Mouse (Mus musculus) urinary bladder, adult 18-20 months (tissue): ENCODE data around the gene Gm49673.
"Not testable (repeated sequence)": the region's sequence is repeated elsewhere in the genome, so short reads cannot be mapped to it uniquely, and the experiment has no call there.

ENCODE experiments used
- DNase-seq, 2 experiments: peaks; one replicate each; pipeline ENCODE4 v3.0.0; 2022; ENCODE audit warnings: low spot score in 2 of 2, mixed read lengths in 2 of 2

Gene Gm49673

DNA sequence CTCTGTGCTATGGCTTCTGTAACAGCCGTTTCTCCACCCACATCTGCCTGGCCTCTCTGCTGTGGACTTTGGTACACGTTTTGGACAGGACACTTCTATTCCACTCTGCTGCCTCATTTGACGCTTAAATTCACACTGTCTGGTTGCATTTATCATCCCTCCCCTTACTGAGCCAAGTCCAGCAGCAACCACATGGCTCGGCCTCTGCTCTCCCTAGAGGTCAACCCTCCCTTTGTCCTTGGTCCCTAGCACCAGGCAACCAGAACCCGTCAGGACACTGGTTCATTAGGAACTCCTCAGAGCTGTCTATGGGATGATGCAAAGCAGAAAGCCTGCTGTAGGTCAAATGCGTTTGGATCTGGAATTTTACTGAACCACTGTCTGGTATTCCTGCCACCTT, 16.7 kb downstream of the Gm49673 start:
- DNase-seq: not testable (repeated sequence)

DNA sequence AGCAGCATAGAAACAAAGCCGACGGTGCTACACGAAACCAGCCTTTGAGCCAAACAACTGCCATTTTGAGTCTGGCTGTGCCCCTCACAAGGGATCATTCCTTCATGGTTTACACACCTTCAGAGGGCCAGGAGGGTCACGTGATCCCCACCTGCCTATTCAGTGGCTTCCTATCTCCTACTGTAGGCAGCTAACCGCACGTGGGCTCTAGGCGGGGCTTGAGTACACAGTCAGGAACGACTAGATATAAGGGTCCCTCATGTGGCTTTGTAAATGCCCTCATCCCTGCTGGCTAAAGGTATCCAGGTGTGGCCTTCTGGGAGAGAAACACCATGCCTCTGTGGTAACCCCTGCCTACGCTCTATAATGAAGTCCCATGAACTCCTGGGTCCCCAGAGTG, 18.0 kb downstream of the Gm49673 start:
- DNase-seq: not testable (repeated sequence)

DNA sequence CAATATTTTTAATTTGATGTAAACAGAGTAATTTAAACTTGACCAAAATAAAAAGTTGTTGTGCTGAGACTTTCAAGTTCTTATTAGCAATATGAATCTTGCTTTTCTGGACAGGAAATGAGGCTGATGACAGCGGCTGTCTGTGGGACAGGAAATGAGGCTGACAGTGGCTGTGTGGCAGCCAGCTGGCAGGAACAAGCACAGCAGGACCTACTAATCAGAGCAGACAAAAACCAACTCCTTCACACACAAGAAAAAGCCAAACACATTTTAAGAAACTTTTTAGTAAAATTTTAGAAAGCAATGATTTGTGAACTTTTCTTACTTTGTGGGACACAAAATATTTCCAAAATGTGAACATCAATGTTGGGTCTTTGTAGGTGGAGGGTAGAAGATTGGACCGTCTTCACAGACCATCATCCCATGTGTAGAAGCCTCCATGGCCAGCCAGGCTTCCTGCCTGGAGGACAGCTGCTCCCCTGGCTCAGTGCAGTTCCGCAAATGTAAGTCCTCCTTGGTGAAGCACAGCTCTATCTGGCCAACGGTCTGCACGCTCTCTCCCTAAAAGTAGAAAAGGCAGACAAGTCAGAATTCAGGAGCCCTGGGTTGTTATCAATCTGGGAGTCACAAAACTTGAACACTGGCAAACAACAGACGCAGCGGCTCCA, 19.1 kb downstream of the Gm49673 start:
- not testable (repeated sequence) for DNase-seq

DNA sequence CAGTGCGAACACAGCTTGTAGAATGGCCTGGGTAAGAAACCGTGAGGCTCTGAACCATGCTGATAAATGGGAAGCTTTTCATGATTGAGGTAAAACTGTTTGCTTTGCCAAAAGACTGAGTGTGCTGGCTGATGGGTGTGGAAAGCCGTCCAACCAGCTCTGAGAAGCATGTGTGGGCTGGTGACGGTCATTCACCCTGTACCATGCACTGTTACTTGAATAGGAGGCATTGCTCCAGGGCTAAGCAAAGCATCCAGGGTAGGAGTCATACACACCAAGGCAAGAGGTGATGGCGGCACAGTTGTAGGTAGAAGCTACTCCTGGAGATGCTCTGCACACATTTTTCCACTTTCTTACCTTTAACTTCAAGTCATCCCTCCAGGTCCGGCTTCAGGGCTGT, 23.0 kb downstream of the Gm49673 start:
- not testable (repeated sequence) for DNase-seq

DNA sequence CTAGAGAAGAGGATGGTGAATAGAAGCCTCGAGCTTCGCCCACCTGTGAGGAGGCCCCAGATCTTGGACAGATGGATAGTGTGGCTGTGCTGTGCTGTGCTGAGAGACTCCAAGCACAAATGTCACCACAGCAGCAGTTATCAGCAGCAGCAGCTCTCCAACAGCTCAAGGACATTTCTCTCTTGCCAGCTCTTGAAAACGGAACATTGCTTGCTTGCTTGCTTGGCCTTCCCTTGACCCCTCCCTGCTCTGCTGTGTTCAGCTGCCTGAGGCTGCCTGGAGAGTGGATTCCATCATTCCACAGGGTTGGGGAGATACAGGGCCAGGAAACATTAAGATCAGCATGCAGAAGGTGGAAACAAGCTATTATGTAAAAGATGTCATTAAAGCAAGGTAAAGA, 24.6 kb downstream of the Gm49673 start:
- not testable (repeated sequence) for DNase-seq

DNA sequence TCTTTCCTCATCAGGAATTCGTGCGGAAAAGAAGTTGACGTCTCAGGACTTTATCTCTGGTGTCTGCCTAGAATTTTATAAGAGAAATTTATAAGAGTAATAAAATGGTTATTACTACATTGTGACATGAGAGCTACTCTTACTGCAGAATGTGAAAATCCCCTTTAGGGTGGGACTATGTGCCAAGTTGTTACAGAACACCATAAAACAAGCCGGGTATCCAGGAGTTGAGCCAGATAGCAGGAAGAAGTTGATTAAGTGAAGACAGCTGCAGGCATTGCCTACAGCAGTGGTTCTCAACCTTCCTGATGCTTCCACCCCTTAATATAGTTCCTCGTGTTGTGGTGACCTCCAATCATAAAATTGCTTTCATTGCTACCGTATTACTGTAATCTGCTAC, 30.7 kb downstream of the Gm49673 start:
- not testable (repeated sequence) for DNase-seq

DNA sequence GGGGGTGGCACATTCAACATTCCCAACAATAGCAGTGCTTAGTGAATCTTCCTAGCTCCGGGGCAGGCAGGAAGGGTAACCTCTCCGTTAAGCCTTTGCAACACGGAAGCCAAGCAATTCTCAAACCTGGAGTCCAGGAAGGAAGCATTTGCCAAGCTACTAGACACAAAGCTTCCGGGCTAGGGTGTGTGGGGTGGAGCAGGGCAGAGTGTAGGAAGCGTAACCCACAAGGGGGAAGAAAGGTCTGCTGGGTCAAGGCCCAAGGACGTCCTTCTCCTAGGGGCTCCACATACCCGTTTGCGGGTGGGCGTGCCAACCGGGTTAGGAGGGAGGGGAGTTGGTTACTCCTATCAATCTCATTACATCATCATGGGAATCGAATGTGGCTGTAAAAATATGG, 31.2 kb downstream of the Gm49673 start:
- DNase-seq: not testable (repeated sequence)

DNA sequence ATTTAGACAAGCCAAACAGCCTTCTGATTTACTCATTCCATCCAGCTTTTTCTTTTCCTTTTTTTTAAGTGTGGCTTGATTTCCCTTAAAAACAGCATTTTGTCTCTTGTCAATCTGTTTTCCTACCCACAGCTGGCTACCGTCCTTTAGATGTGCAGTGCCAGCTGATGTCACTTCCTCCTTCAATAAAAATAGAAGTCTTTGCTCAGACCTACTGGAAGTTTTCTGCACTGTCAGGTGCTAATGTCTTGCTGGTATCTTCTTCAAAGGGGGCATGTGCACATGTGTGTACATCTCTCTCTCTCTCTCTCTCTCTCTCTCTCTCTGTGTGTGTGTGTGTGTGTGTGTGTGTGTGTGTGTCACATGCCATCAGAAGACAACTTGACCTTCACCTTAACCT, 35.4 kb downstream of the Gm49673 start:
- not testable (repeated sequence) for DNase-seq

DNA sequence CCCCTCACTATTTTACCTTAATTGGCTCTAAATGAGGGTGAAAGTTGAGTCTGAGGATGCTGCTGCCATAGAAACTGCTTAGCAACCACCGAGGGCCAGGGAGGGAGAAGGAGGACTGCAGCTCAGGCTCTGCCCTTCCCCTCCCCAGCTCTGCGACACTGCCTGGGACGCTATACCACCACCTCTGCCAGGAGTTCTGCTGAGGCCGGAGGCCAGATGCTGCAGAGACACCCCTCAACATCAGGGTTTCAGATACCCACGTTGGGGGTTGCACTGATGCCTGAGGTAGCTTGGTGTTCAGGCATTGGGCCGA, 46.3 kb downstream of the Gm49673 start:
- DNase-seq: not testable (repeated sequence)

DNA sequence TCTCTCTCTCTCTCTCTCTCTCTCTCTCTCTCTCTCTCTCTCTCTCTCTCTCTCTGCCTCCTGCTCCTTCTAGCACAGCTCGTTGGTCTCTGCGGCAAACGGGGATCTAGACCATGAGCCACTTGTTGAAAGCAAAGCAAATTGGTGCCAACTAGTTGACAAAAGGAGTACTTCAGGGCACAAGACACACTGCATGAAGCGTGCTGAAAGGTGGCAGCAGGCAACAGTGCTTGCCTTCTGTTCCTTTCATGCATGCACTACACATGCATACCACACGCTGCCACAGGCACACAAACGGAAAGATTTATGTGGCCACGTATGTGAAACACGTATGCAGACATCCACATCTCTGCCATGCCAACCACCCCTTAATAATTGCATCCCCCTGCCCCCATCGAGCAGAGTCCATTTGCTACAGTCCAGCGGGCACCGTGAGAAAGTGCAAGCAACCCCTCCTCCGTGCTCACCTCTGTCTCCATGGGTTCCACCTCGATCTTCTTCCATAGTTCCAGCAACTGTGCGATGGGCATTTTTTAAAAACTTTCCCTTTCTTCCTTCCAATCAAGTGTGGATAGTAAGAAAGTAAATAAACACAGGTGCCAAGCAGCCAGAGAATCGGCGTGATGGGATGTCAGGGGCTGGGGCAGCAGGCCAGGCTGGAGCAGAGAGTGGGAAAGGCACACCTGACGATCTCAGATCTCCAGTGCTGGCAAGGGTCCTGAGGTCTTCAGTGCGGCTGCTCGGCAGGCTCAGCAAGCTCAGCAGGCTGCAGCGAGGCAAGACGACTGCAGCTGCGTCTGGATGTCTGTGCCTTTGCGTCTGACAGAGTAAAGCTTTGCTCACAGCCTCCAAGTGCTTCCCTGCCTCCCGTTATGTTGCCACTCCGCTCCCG, 46.9 kb downstream of the Gm49673 start:
- DNase-seq: not testable (repeated sequence)

DNA sequence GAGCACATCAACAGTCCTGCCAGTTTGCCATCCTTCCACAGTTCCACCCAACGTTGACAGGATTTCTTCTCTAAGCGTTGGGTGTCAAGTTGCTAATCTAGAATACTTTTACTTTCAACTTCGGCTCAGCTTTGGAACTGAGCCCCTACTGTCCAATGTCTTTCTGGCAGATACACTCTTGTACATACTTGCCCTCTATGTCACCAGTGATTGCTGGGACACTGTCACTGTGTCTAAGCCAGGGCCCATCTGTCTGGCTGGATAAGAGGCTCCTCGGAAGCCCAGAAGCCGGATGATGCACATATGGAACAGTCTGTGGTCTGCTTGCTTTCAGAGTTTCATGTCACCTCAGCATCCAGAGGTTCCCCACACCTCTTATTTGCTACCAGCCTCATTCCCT, 51.4 kb downstream of the Gm49673 start:
- not testable (repeated sequence) for DNase-seq

DNA sequence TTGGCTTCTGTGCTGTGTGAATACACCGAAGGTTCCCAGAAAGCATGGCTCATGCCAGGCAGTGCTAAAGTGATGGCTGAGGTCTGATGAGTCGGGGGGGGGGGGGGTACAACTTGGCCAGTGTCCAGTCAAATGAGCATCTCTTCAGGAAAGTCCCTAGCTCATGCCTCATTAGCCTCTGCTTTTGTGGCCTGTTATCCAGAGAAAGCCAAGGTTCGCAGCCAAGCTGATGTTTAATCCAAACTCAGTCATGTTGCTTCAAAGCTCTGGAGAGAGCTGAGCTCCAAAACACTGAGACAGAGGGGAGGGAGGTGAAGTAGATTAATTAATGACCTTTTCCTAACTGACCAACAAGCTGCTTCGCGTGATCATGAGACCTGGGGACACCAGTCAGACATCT, 51.9 kb downstream of the Gm49673 start:
- DNase-seq: not testable (repeated sequence)

DNA sequence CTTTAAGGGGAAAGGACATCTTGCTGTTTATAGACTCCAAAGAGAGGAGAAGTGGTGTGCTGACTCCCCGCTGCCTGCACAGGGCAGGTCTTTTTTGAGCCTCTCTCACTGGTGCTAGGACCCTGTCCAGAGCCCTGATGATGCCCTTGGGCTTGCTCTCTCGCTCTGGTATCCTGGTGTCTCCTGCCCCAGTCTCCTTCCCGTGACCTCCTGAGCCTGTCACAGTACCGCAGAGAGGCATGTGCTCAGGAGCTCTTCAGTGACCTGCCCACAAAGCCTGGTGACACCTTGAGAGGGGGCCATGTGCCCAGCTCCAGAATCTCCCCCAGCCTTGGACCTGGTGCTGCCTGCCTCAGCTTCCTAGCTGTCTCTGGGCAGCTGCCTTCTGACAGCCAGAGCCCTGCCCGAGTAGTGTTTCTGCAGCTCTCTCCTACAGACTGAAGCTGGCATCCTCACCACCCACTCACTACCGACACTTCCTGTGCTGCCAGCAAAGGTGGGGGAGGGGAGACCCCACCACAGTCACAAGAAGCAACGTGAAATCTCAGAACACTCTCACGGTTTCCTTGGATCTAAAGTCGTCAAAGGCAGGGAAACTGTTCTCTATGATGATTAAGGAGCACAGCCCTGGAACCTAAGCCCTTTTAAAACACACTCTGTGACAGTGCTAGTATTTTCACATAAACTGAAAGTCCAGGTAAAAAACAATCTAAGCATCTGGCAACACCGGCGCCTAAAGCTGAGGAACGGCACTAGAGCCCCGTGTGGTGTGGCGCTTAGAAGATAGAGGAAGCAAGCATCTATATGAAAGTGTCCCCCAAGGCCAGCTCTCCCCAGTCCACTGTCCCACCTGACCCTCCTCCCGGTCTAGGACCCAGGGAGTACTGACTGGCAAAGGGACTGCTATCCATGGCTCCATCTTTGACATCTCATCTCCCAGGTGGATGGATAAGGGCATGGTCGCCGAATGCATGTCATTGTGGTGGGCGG, 54.8 kb downstream of the Gm49673 start:
- DNase-seq: not testable (repeated sequence)

DNA sequence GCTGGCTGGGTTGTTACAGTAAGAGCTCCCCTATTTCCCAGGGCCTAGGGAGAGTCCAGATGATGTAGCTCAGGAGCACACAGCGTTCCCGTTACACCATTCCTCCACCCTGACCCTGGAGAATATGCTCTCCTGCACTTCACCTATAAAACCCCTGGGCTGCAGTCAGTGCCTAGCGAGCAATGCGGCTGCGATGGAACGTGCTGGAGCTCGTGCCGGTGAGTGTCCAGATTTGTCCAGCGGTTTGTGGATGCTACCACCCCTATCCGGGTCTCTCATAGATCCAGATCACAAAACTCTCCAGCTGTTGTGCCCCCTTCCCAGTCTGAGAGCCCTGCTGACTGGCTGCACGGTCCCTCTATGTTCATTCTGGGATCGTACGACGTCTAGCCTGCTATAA, 56.3 kb downstream of the Gm49673 start:
- DNase-seq: not testable (repeated sequence)

DNA sequence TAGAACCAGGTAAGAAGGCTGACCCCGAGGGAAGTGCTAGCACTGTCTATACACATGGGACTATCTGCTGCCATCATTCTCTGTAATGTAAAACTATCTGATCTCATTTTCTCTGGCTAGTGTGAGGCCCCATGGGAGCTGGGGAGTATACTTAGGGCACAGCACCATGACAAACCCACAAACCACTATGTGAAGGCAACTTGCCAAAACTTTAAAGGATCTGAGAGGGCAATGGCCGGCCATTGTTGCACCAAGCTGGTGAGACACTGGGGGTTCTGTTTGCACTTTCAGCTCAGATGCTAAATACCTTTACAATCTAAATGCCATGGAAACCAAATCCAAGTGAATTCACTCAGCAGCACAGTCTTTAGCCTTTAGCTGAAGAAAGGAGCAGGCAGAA, 77.7 kb downstream of the Gm49673 start:
- not testable (repeated sequence) for DNase-seq

DNA sequence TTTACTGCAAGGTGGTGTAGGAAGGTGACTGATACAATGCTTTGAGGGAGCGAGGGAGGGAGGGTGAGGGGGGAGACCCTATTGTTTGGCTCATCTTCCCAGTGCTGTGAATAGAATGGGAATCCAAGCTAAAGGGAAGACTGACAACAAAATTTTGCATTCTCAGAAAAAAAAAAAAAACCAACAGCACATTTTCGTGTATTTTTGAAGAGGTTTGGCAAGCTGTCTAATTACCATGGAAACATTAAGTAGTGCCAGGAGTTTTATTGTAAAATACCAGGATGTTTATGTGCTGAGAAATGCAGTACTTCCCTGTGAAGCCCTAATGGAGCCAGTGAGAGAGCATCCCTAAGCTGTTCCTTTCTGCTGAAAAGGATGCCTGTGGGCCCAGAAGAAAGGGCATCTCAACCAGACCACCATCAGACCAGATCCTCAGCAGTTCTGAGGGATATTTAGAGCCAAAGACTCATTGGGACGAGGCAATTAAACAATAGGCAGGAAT, 90.9 kb downstream of the Gm49673 start:
- not testable (repeated sequence) for DNase-seq

DNA sequence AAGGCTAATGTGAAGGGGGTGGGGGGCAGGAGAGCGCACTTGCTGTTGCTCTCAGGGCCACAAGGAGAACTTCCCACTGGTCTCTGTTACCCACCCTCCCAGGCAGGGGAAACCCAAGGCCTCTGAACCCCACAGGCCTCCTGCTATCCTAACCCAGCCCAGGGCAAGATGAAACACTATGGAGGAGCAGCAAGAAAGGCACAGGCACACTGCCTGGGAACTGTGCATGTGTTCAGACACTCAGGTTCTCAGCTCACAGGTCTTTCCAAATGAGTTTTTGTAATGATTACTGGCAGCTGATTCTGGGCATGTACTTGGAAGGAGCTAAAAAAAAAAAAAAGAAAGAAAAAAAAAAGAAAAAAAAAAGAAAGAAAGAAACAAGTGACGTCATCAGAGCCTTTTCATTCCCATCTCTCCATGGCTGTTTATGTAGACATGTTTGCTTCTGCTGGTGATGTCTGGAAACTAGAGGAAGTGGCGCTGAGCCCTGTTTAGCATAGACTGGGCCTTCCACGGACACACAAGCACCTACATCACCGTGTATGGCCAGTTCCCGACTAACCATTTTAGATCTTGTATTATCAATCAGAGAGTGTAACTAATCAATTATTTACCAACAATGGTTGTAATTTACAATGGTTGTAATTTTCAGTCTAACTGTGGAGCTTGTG, 91.5 kb downstream of the Gm49673 start:
- not testable (repeated sequence) for DNase-seq

DNA sequence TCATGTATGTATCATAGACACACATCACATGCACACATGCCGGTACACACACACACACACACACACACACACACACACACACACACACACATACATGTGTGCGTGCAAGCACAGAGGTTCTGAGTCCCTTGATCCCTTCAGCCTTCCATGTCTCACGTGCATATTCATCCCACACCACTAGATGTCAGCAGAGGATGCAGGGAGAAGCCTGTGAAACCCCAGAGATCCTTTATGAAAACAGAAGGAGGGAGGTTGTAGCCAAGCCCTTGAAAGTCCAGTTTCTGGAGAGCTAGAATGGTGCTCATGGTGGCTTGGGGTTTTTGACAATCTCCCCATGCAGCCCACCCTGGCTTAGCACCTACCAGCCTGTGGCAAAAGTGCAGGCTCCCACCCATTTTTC, 96.3 kb downstream of the Gm49673 start:
- DNase-seq: peak; percentile 53 to 56

DNA sequence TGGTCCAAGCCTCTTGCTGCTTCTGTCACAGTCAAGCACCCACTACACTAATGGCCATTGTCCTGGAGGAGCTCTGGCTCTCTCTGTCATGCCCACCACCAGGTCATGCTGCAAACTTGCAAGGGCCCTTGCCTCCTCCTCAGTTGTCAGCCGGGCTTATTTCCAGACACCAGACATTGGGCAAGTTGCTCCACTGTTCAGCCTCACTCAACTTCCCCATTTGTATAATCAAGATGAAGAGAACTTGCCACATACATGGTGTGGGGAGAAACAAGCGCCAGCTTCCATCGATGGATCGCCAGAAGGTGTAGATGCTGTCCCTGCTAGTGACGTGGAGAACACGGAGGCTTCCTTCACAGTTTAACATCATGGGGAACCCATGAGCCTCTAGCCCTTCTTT, 97.4 kb downstream of the Gm49673 start:
- not testable (repeated sequence) for DNase-seq

DNA sequence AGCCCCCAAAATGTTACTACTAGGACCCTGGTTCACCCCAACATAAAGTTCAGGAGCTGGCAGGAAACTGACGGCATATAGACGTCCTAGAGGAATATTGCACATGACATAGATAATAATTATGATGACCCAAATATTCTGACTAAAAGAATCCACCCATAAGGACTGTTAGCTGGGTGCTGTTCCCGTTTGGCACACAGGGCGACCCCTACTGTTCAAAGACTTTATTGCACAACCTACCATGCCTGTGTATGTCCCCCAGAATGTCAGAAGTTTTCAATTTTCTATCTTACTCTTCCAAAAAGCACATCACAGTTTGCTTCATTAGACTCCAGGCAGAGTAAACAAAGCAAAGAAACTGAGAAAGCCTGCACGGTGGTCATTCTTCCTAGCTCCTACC, 101.4 kb downstream of the Gm49673 start:
- peak in 1 of 2 experiments; percentile 10 for DNase-seq

DNA sequence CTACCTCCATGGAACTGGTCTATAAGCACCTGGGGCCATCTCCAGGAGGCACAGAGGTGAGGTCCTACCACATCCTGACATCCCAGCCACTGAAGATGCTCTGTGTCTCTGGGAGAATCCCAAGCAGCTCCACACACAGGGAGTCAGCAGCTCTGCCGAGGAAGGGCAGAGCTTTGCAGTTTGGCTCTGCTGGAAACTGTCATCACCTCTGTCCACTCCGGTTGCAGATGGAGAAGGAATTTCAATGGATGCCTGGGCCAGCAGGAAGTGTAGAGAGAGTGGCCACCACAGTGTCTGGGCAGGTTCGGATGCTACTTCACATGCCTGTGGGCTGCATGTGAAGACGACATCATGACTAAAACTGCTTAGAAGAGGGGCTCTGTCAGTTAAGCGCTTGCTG, 106.4 kb downstream of the Gm49673 start:
- DNase-seq: not testable (repeated sequence)
